Mouse (Mus musculus): ENCODE measurements around the gene Erf.

DNA sequence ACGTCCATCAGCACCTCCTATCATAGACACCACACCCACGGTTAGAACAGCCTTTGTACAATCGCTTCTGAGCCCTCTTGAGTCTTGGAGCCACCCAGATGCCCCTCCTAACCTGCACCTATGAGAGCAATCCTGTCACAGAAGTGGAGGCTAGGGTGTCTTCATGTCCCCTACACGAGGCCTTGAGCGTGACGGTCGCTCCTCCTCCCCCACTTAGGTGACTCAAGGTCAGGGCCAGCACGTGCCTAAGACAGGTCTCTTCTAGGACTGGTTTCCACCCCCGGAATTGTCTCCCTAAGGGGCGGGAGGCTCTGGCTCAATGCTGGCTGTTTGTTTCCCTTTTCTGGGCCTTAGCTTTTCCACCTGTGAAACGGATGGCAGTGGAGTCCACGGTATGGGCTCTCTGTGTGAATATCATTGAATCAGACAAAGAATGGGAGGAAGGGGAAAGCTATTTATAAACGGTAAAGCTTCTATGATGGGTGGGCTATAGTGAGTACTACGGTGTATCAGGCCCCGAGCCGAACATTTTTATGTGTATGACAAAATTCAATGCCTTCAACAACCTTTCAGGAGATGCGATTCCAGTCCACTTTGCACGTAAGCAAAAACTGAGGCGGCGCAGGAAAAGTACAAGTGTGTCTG is 30.0 kb downstream of the Erf start, which contains the start of gene Dedd2:
- TF ChIP-seq CTCF (conservative IDR thresholded peaks at IDR 0.05; ENCODE audit: insufficient read depth, insufficient read length, low read depth, low read length) (no peak), POLR2A (IDR thresholded peaks at IDR 0.05; ENCODE audit: low read depth, low read length) (no peak)

Measured in kidney, adult 2 months (tissue).